16 mouse cellular contexts compared by ENCODE assay signal in genomic region chr11:113676847-113677246, GRCm38 (mm10). TPM values are rescaled to one million over a fixed set of nuclear protein-coding genes. Genes with fewer than 3 reads are reported as not detected.
"Had no signal": no experiment of that assay in that cellular context is flagged by ENCODE, and none has a peak within 500 bp of the region (broad histone marks: within the 10 kb centered on the region; RNA-seq: fewer than 3 reads in every experiment).

No protein-coding gene starts in this region.

- H3K4me3 ChIP-seq: kidney, embryonic 15.5 days; liver, embryonic 13.5 days; midbrain, embryonic 12.5 days; neural tube, embryonic 13.5 days had no signal

- H3K27me3 ChIP-seq: kidney, embryonic 15.5 days; liver, embryonic 13.5 days; midbrain, embryonic 12.5 days; neural tube, embryonic 13.5 days had no signal

- H3K4me2 ChIP-seq: kidney, embryonic 15.5 days; liver, embryonic 13.5 days; midbrain, embryonic 12.5 days; neural tube, embryonic 13.5 days had no signal

- DNase-seq: kidney, postnatal 14 days; left cerebral cortex, postnatal 4 days; liver; liver, embryonic 13.5 days; liver, postnatal 0 days; retina, postnatal 1 day; right cerebral cortex, postnatal 4 days; thymus, postnatal 36 days had no signal

- H3K27ac ChIP-seq: kidney, embryonic 15.5 days; liver, embryonic 13.5 days; midbrain, embryonic 12.5 days; neural tube, embryonic 13.5 days had no signal

- H3K9me3 ChIP-seq: kidney, embryonic 15.5 days; liver, embryonic 13.5 days; midbrain, embryonic 12.5 days; neural tube, embryonic 13.5 days had no signal

- ATAC-seq: liver, postnatal 0 days; midbrain, embryonic 16.5 days had no signal

- H3K9ac ChIP-seq: kidney, embryonic 15.5 days; liver, embryonic 13.5 days; liver, postnatal 0 days; midbrain, embryonic 12.5 days; neural tube, embryonic 13.5 days had no signal

RNA-seq across cellular contexts. Expression of gene Cpsf4l, which starts 33.0 kb away (rescaled TPM):
- total RNA-seq: layer of hippocampus, postnatal 14 days; left cerebral cortex, postnatal 10 days; left cerebral cortex, postnatal 4 days; megakaryocyte-erythroid progenitor cell, adult 5-6 weeks had no signal
- polyA plus RNA-seq: liver, embryonic 13.5 days; spleen, adult 2 months had no signal
